Mouse (Mus musculus) limb, embryonic 10.5 days (tissue): ENCODE measurements at regions not wholly inside any gene's neighbourhood (a gene's known extent, or its start where the extent isn't known, plus 50 kb on each side); places are given as distances from the start of the nearest gene placed in this dataset.
"Not testable (repeated sequence)": the region's sequence is repeated elsewhere in the genome, so short reads cannot be mapped to it uniquely, and the experiment has no call there.

Source experiments
- DNase-seq: peaks from one replicate; pipeline ENCODE4 v3.0.0-alpha.2; 2017; ENCODE audit warnings: low spot score
- H3K27ac ChIP-seq: fragments of 300-500 bp; sonication (generic); 2 replicates; pipeline ENCODE4 v1.5.1; 2016; ENCODE audit warnings: mild to moderate bottlenecking
- H3K27me3 ChIP-seq: fragments of 300-500 bp; sonication (generic); 2 replicates; pipeline ENCODE4 v1.6.1; 2016; ENCODE audit warnings: low read depth, mild to moderate bottlenecking; ENCODE audit not compliant: poor library complexity, severe bottlenecking
- H3K36me3 ChIP-seq: fragments of 300-500 bp; sonication (generic); 2 replicates; pipeline ENCODE4 v1.6.1; 2016; ENCODE audit warnings: mild to moderate bottlenecking, moderate library complexity
- H3K4me1 ChIP-seq: fragments of 300-500 bp; sonication (generic); 2 replicates; pipeline ENCODE4 v1.6.1; 2016
- H3K4me3 ChIP-seq: fragments of 300-500 bp; sonication (generic); 2 replicates; pipeline ENCODE4 v1.5.1; 2016; ENCODE audit warnings: mild to moderate bottlenecking, moderate library complexity
- H3K9me3 ChIP-seq: fragments of 300-500 bp; sonication (generic); replicated peaks from 2 replicates; pipeline ENCODE4 v1.6.1; 2016; ENCODE audit warnings: mild to moderate bottlenecking
- WGBS: fragments of 180-500 bp; shearing (Covaris S2); methylation state at CpG from one replicate; pipeline ENCODE4 v1.1.7; 2016; 5-methylcytosine and 5-hydroxymethylcytosine counted together

GRCm38 (mm10) chr9:91089348-91089747 lies 272.9 kb upstream of the Zic4 start:
- Histone ChIP-seq H3K4me3 (no peak overlapping the region), H3K9me3 (no peaks in the 10 kb centered on the region), H3K27me3 (no peaks in the 10 kb centered on the region), H3K27ac (no peak overlapping the region), H3K4me1 (no peaks in the 10 kb centered on the region), H3K36me3 (no peaks in the 10 kb centered on the region)
- 65% methylated on average over 2 of the region's 2 CpGs for WGBS
- no peak for DNase-seq

GRCm38 (mm10) chr9:91091421-91092050 lies 270.7 kb upstream of the Zic4 start:
- Histone ChIP-seq H3K27ac (no peak overlapping the region), H3K36me3 (no peaks in the 10 kb centered on the region), H3K27me3 (no peaks in the 10 kb centered on the region), H3K4me3 (no peak overlapping the region), H3K4me1 (no peaks in the 10 kb centered on the region), H3K9me3 (no peaks in the 10 kb centered on the region)
- 95% methylated on average over 1 of the region's 1 CpGs for WGBS
- DNase-seq = no peak

DNA sequence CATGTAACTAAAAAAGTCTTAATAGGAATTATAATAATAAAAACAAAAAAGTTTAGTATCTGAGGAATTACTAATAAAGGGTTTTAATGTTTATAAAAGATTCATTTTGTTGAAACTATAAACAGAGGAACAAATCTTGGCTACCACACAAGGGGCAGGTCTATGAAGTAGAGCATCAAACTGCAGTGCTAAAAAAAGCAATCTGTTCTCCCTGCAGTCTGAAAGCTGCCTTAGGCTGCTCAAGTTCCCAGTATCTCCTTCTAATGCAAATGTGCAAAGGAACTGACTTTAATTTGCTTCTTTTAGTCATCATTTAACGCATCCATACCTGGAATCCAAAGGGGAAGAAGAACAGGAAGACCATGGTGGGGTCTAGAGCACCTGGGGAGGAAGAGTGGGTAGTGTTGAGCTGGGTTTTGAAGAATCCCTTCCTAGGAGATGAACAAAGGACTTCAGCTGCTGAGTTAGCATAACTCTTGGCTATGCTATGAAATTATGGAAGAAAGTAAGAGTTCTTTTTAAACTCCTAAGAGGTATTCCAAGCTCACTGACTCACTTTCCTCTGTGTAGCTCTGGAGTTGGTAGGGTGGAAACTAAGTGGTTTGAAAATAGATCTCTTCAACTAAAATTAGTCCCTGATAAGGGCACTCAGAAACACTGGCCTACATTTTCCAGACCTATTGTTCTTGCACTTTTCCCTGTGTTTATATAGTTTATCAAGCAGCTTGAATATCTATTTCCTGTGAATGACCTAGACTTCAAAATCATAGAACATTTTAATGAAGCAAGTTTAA lies 260.4 kb upstream of the Zic4 start:
- no peaks in the 10 kb centered on the region for H3K36me3 ChIP-seq
- H3K9me3 ChIP-seq = no peaks in the 10 kb centered on the region
- no peaks in the 10 kb centered on the region for H3K4me1 ChIP-seq
- no peaks in the 10 kb centered on the region for H3K27me3 ChIP-seq
- no peak overlapping the region for H3K4me3 ChIP-seq
- WGBS = 44% methylated on average over 1 of the region's 1 CpGs
- H3K27ac ChIP-seq = no peak overlapping the region
- DNase-seq = no peak

GRCm38 (mm10) chr9:91122441-91123035 lies 239.7 kb upstream of the Zic4 start:
- no peaks in the 10 kb centered on the region for H3K27me3 ChIP-seq
- H3K4me1 ChIP-seq = no peaks in the 10 kb centered on the region
- H3K9me3 ChIP-seq = no peaks in the 10 kb centered on the region
- H3K27ac ChIP-seq = no peak overlapping the region
- no peak for DNase-seq
- H3K36me3 ChIP-seq = no peaks in the 10 kb centered on the region
- 79% methylated on average over 5 of the region's 5 CpGs for WGBS
- H3K4me3 ChIP-seq = no peak overlapping the region

DNA sequence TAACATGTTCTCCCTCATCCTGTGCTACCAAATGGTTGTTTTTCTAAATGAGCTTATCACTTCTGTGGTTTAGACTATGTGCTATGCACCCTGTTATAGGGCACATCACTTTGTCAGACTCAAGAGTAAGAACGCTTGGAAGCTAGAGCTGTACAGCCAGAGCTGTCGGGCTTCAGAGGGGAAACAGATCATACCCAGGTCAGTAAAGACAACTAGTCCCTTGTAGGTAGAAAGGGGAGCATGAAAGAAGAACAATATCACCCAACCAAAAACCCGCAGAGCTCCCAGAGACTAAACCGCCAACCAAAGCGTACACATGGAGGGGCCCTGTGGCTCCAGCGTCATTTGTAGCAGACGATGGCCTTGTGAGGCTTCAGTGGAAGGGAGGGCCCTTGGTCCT lies 239.0 kb upstream of the Zic4 start:
- no peaks in the 10 kb centered on the region for H3K36me3 ChIP-seq
- no peak for DNase-seq
- no peak overlapping the region for H3K27ac ChIP-seq
- no peaks in the 10 kb centered on the region for H3K9me3 ChIP-seq
- 88% methylated on average over 7 of the region's 7 CpGs for WGBS
- no peaks in the 10 kb centered on the region for H3K27me3 ChIP-seq
- H3K4me3 ChIP-seq = no peak overlapping the region
- H3K4me1 ChIP-seq = no peaks in the 10 kb centered on the region

- no peak overlapping the region for H3K4me3 ChIP-seq
- H3K9me3 ChIP-seq = no peaks in the 10 kb centered on the region
- no peak overlapping the region for H3K27ac ChIP-seq
- DNase-seq = no peak
- 57% methylated on average over 8 of the region's 8 CpGs for WGBS
- no peaks in the 10 kb centered on the region for H3K36me3 ChIP-seq
- no peaks in the 10 kb centered on the region for H3K27me3 ChIP-seq
- no peaks in the 10 kb centered on the region for H3K4me1 ChIP-seq
Measured at GRCm38 (mm10) chr9:91126630-91127245, 235.5 kb upstream of the Zic4 start.

GRCm38 (mm10) chr9:91128491-91128890 lies 233.7 kb upstream of the Zic4 start:
- not testable (repeated sequence) for H3K9me3 ChIP-seq, H3K4me1 ChIP-seq, H3K27ac ChIP-seq, H3K4me3 ChIP-seq, DNase-seq, H3K27me3 ChIP-seq, H3K36me3 ChIP-seq
- 60% methylated on average over 2 of the region's 2 CpGs for WGBS

DNA sequence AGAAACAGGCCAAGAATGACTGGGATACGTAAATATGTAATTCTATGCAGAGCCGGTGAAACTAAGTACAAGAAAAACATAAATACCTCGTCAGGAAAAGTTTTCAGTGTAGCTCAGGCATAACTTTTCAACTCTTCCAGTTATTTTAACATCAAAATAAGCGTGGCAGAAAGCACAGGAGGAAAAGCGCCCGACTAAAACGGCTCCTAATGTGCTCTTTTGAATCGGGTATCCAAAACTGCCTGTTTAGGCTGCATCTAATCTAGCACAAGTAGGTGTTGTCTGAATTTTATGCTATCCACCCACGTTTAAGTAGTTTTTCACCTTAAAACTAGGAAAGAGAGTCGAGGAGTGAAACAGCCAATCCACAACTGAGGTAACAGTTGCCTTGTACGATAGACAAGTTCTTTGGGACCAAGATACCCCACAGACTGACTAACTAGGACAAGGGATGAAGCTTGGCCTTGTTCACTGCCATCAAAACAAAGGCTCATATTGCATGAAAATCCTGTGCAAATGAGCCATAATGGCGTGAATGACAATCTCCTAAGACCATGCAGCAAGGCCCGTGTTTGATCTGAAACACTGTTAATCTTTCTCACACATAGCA lies 232.0 kb upstream of the Zic4 start:
- 87% methylated on average over 13 of the region's 13 CpGs for WGBS
- Histone ChIP-seq H3K27ac (no peak overlapping the region), H3K9me3 (no peaks in the 10 kb centered on the region), H3K4me1 (no peaks in the 10 kb centered on the region), H3K27me3 (no peaks in the 10 kb centered on the region), H3K36me3 (no peaks in the 10 kb centered on the region), H3K4me3 (no peak overlapping the region)
- no peak for DNase-seq

DNA sequence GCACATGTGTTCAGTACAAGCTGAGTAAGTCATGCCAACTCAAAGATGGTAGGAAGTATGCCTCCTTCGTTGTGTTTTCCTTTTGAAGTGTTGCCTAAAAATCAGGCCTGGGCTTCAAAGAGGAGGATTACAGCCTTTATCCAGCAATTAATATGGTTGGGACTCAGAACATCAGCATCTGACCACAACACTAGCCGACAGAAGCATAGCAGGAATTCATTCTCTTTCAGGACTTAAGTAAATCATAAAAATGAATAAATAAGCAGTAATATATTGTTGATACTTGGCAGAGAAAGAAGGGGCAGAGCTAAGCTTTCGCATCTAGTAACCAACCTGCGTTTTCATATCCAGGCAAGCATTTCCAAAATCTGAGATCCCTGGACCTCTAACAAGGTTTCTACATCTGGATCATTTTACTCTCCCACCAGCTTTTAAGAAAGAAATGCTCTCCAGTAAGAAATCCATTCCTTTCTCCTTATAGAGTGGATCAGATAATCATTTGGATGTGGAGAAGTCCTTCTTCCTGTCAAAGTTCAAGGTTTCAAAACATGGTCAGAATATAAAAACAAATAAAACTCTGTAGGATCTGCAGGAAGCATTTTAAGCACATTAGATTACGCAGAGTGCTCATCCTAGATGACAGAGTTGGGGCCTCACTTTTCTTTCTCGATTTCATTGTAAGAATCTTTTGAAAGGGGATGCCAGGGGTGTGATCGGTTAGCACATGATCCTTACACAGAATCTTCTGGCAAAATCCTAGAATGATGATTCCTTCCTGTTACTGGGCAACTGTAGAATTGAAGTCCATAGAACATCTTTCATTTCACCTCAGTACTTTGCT lies 230.6 kb upstream of the Zic4 start:
- no peaks in the 10 kb centered on the region for H3K4me1 ChIP-seq
- no peaks in the 10 kb centered on the region for H3K27me3 ChIP-seq
- H3K9me3 ChIP-seq = no peaks in the 10 kb centered on the region
- no peak for DNase-seq
- no peak overlapping the region for H3K27ac ChIP-seq
- no peak overlapping the region for H3K4me3 ChIP-seq
- 88% methylated on average over 7 of the region's 7 CpGs for WGBS
- H3K36me3 ChIP-seq = no peaks in the 10 kb centered on the region

DNA sequence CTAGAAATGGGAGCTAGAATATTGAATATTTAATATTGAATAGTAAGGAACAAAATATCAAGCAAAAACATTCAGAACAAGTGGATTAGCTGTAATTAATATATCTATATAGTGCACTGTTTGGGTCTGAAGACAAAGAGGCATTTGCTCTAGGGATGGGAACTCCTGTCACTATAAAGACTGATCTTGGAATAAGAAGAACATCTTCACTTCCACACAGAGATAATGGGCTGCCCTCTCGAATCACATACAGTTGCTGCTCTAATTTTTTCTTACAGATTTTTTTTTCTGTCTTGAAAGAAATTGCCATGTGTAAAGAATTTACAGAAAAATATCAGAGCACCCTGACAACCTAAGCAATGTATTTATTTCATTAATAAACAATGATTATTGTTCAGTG lies 229.7 kb upstream of the Zic4 start:
- no peak for DNase-seq
- 83% methylated on average over 1 of the region's 1 CpGs for WGBS
- H3K36me3 ChIP-seq = no peaks in the 10 kb centered on the region
- no peaks in the 10 kb centered on the region for H3K27me3 ChIP-seq
- H3K4me1 ChIP-seq = no peaks in the 10 kb centered on the region
- H3K27ac ChIP-seq = no peak overlapping the region
- H3K9me3 ChIP-seq = no peaks in the 10 kb centered on the region
- H3K4me3 ChIP-seq = no peak overlapping the region

- no peak overlapping the region for H3K4me3 ChIP-seq
- H3K27ac ChIP-seq = no peak overlapping the region
- H3K9me3 ChIP-seq = no peaks in the 10 kb centered on the region
- H3K4me1 ChIP-seq = no peaks in the 10 kb centered on the region
- H3K36me3 ChIP-seq = no peaks in the 10 kb centered on the region
- no peak for DNase-seq
- H3K27me3 ChIP-seq = no peaks in the 10 kb centered on the region
- WGBS = 88% methylated on average over 3 of the region's 3 CpGs
Measured at GRCm38 (mm10) chr9:91133256-91133920, 228.8 kb upstream of the Zic4 start.

DNA sequence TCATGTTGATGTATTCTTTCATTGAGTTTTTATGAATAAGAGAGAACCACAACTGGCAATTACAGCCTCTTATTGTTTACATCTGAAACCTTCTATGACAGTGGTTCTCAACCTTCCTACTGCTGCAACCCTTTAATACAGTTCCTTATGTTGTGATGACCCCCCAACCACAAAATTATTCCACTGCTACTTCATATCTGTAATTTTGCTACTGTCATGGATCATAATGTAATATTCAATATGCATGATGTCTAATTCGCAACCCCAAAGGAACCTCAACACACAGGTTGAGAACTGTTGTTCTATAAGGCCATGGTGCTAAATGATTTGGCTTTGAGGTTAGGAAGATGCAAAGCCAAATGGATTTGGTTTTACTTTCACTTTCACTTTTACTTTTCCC lies 227.9 kb upstream of the Zic4 start:
- Histone ChIP-seq H3K4me1 (no peaks in the 10 kb centered on the region), H3K27me3 (no peaks in the 10 kb centered on the region), H3K36me3 (no peaks in the 10 kb centered on the region), H3K9me3 (no peaks in the 10 kb centered on the region), H3K4me3 (no peak overlapping the region), H3K27ac (no peak overlapping the region)
- 93% methylated on average over 1 of the region's 1 CpGs for WGBS
- DNase-seq = no peak
